Mouse (Mus musculus) E14TG2a.4 (cell line): ENCODE data around the gene Rasl2-9.

Experiments
- H3K27me3 ChIP-seq: 2 replicates; pipeline ENCODE4 v1.6.1; 2014; ENCODE audit warnings: low read length, control low read depth; ENCODE audit not compliant: insufficient read depth
- H3K36me3 ChIP-seq: 2 replicates; pipeline ENCODE4 v1.6.1; 2014; ENCODE audit warnings: low read length, control low read depth; ENCODE audit not compliant: insufficient read depth
- H3K4me1 ChIP-seq: replicated peaks from 2 replicates; pipeline ENCODE4 v1.6.1; 2014; ENCODE audit warnings: low read depth, low read length, control low read depth
- H3K4me3 ChIP-seq: replicated peaks from 2 replicates; pipeline ENCODE4 v1.5.1; 2014; ENCODE audit warnings: mild to moderate bottlenecking, low read length
- H3K9me3 ChIP-seq: 2 replicates; pipeline ENCODE4 v1.6.1; 2014; ENCODE audit warnings: low read length, control low read depth
- CTCF ChIP-seq: conservative IDR thresholded peaks from 2 replicates; pipeline ENCODE4 v1.5.1; 2014; ENCODE audit warnings: low read length
- NANOG ChIP-seq: IDR thresholded peaks from 2 replicates; pipeline ENCODE4 v1.6.1; 2014; ENCODE audit warnings: borderline replicate concordance, low read length, mixed read lengths
- POU5F1 ChIP-seq: IDR thresholded peaks from 2 replicates; pipeline ENCODE4 v1.6.1; 2014; ENCODE audit warnings: low read length, borderline replicate concordance

The Rasl2-9 gene

GRCm38 (mm10) chr7:5074984-5075383 lies 50.8 kb downstream of the Rasl2-9 start:
- Histone ChIP-seq H3K9me3 (no peaks in the 10 kb centered on the region), H3K36me3 (peaks cover 90% of the 10 kb centered on the region), H3K27me3 (no peaks in the 10 kb centered on the region), H3K4me3 (no peak overlapping the region), H3K4me1 (peaks cover 79% of the 10 kb centered on the region)
- no peak for TF ChIP-seq NANOG
- TF ChIP-seq POU5F1, result no peak
- no peak for TF ChIP-seq CTCF
